Mouse (Mus musculus) lung, embryonic 15.5 days (tissue): ENCODE results near the gene Ccpg1. TPM values are rescaled to one million over a fixed set of nuclear protein-coding genes. Genes with fewer than 3 reads are reported as not detected.
A peak's percentile ranks its signal among the peaks of the same experiment; 100 is the strongest.

Source experiments
- ATAC-seq: fragments of 200-750 bp; cut with Nextera tagmentation; 2 replicates; pipeline ENCODE4 v1.8.0; 2017; ENCODE audit warnings: moderate number of reproducible peaks, borderline replicate concordance; ENCODE audit not compliant: low FRiP score, low TSS enrichment; ENCODE audit errors: extremely low read depth
- H3K27ac ChIP-seq: fragments of 300-500 bp; sonication (generic); 2 replicates; pipeline ENCODE4 v1.5.1; 2015; ENCODE audit warnings: moderate library complexity, mild to moderate bottlenecking, inconsistent platforms
- H3K27me3 ChIP-seq: fragments of 300-500 bp; sonication (generic); 2 replicates; pipeline ENCODE4 v1.6.1; 2015; ENCODE audit warnings: inconsistent platforms
- H3K36me3 ChIP-seq: fragments of 300-500 bp; sonication (generic); 2 replicates; pipeline ENCODE4 v1.6.1; 2015; ENCODE audit warnings: inconsistent platforms
- H3K4me1 ChIP-seq: fragments of 300-500 bp; sonication (generic); 2 replicates; pipeline ENCODE4 v1.6.1; 2015; ENCODE audit warnings: inconsistent platforms
- H3K4me2 ChIP-seq: fragments of 300-500 bp; sonication (generic); 2 replicates; pipeline ENCODE4 v1.6.1; 2015; ENCODE audit warnings: inconsistent platforms, mild to moderate bottlenecking, moderate library complexity
- H3K4me3 ChIP-seq: fragments of 300-500 bp; sonication (generic); 2 replicates; pipeline ENCODE4 v1.5.1; 2015; ENCODE audit warnings: mild to moderate bottlenecking, inconsistent platforms
- H3K9ac ChIP-seq: fragments of 300-500 bp; sonication (generic); 2 replicates; pipeline ENCODE4 v1.6.1; 2015; ENCODE audit warnings: inconsistent platforms
- H3K9me3 ChIP-seq: fragments of 300-500 bp; sonication (generic); 2 replicates; pipeline ENCODE4 v1.6.1; 2016; ENCODE audit warnings: inconsistent platforms
- WGBS: fragments of 180-500 bp; shearing (Covaris S2); methylation state at CpG from one replicate; pipeline ENCODE4 v1.1.7; 2015; 5-methylcytosine and 5-hydroxymethylcytosine counted together
- microRNA-seq: library from miRNA; unstranded; fragments of <30 nt; microRNA quantifications from one replicate; pipeline ENCODE4, GENCODE M21; 2016
- polyA plus RNA-seq: library from polyadenylated mRNA; unstranded; fragments of >200 nt; fragmentation: Nextera tagmentation; extraction: Ambion mirVana; gene quantifications from 2 replicates; pipeline ENCODE4 v1.2.1, GENCODE M21; 2015

The Ccpg1 gene
- polyA plus RNA-seq, 1 experiment from 2014 or later = 31.3 TPM

DNA sequence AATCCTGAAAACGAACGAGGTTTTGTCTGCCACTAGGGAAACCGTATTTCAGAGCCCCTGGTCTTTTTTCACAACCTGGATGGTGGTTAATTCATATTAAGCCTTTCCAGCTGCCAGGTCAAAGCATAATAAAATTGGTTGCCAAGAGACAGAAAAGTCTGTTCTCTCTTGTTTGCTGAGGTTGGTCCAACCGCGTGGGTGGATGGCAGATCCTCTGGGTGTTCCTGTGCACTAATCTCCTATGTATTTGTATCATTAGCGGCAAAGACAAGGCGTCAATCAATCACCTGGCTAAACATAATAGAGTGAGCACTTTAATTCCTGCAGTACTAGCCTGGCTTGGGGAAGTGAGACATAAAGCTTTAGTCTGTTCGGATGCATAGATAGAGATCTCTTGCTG lies 65.4 kb downstream of the Ccpg1 start:
- 53% methylated on average over 8 of the region's 8 CpGs for WGBS
- H3K36me3 ChIP-seq = no peaks in the 10 kb centered on the region
- H3K4me1 ChIP-seq = peaks cover 12% of the 10 kb centered on the region
- no peak overlapping the region for H3K9ac ChIP-seq
- no peak for ATAC-seq
- H3K9me3 ChIP-seq = no peaks in the 10 kb centered on the region
- no peaks in the 10 kb centered on the region for H3K27me3 ChIP-seq
- H3K4me2 ChIP-seq = no peak overlapping the region
- no peak overlapping the region for H3K4me3 ChIP-seq
- no peak overlapping the region for H3K27ac ChIP-seq

DNA sequence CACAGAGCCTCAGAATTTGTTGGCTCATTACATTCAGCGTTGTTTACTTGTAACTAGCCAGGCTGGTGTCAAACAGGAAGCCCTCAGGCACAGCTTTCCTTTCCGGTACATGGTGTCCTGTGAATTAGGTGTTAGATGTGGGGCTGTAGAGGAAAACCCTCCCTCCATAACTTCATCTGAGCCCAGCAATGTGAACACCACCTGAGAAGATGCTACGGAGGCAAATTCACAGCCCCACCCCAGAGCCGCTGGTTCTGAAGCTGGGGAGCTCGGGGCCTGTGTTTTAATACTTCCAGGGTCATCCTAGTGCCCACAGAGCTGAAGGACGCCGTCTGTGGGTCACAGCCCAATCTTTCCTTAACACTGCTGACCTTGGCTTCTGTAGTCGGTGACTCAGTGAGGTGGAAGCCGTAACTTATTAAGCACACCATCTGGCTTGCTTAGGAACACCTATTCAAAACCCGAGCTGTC lies 70.2 kb downstream of the Ccpg1 start:
- ATAC-seq = no peak
- H3K27ac ChIP-seq = no peak overlapping the region
- H3K4me1 ChIP-seq = peaks cover 6% of the 10 kb centered on the region; the same call in 1 of the 2 replicates
- no peaks in the 10 kb centered on the region for H3K27me3 ChIP-seq
- 44% methylated on average over 10 of the region's 10 CpGs for WGBS
- H3K9me3 ChIP-seq = no peaks in the 10 kb centered on the region
- no peak overlapping the region for H3K9ac ChIP-seq
- H3K4me3 ChIP-seq = no peak overlapping the region
- no peak overlapping the region for H3K4me2 ChIP-seq
- H3K36me3 ChIP-seq = no peaks in the 10 kb centered on the region

DNA sequence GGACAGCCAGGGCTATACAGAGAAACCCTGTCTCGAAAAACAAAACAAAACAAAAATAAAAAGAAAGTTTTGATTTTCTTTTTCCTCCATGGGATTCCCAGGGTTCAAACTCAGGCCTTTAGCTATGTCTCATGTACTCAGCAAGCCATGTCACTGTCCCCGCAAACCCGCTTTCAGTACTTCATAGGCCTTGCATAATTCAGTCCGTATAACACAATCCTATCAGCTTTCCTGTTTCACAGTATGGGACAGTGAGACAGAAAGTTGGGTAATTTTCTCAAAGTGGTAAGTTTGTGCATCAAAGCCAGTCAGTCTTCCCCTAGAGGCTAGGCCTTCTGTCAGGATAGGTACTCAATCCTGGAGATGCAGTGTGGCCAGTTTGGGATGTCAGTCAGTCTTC lies 74.0 kb downstream of the Ccpg1 start:
- no peak overlapping the region for H3K4me2 ChIP-seq
- H3K27ac ChIP-seq = no peak overlapping the region
- no peaks in the 10 kb centered on the region for H3K27me3 ChIP-seq
- no peaks in the 10 kb centered on the region for H3K9me3 ChIP-seq
- WGBS = 84% methylated on average over 4 of the region's 4 CpGs
- H3K9ac ChIP-seq = no peak overlapping the region
- no peaks in the 10 kb centered on the region for H3K36me3 ChIP-seq
- no peak for ATAC-seq
- no peak overlapping the region for H3K4me3 ChIP-seq
- H3K4me1 ChIP-seq = peaks cover 5% of the 10 kb centered on the region; the same call in 1 of the 2 replicates

DNA sequence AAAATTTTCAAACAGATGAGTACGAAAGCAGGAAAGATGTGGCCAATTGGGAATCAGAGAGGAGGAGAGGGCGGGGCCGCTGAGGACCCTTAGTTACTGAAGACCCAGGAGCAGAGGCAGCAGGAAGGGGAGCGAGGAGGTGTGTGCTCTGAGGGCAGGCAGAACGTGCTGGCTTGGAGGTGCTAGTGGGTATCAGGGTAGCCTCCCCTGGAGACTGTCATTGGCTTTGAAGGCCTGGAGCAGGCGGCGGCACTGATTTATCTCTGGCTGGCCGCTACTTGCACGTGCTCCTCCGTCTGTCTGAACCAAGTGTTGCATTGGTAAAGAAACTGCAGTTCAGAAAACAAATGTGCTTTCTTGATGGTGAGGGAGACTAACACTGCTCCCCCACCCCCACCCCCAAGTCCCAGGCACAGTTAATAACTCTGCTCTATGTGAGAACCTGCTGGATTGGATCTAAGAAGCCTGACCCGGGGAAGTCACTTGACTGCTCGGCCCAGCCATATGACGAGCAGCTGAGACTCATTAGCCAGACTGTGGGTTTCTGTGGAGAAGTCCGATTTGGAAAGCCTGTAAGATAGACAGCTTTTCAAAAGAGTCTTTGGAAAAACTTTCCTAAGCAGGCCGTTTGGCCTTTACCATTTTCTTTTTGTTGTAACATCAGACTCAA lies 78.5 kb downstream of the Ccpg1 start:
- H3K27ac ChIP-seq = no peak overlapping the region
- H3K4me1 ChIP-seq = peaks cover 15% of the 10 kb centered on the region
- H3K9me3 ChIP-seq = no peaks in the 10 kb centered on the region
- H3K4me2 ChIP-seq = peak overlapping the region; percentile 31; the same call in 1 of the 2 replicates
- no peaks in the 10 kb centered on the region for H3K27me3 ChIP-seq
- H3K4me3 ChIP-seq = no peak overlapping the region
- 22% methylated on average over 15 of the region's 15 CpGs for WGBS
- no peak for ATAC-seq
- H3K36me3 ChIP-seq = no peaks in the 10 kb centered on the region
- no peak overlapping the region for H3K9ac ChIP-seq

Small RNA genes lying within 50 kb of the gene (microRNA-seq; reads per million reads assigned to microRNA genes)
- not detected for gene Gm27353

Other genes starting within 250 kb of the Ccpg1 start
- 0.50 and 0.58 TPM in 2 replicates for gene Prtg, start 178.6 kb upstream of the Ccpg1 start, polyA plus RNA-seq
- gene Pygo1, start 59.8 kb upstream of the Ccpg1 start, polyA plus RNA-seq = 3.6 and 4.1 TPM in 2 replicates
- gene Dyx1c1, start 26.6 kb upstream of the Ccpg1 start, polyA plus RNA-seq = 1.2 and 1.6 TPM in 2 replicates
- gene Gm44503, start 26.6 kb upstream of the Ccpg1 start, polyA plus RNA-seq = not detected in 2 replicates
- 19.7 and 20.6 TPM in 2 replicates for gene Ccpg1os, start within 50 bp of the Ccpg1 start, polyA plus RNA-seq
- gene Pigb, start 54.9 kb downstream of the Ccpg1 start, polyA plus RNA-seq = 9.5 and 12.7 TPM in 2 replicates
- 8.8 and 10.1 TPM in 2 replicates for gene Rab27a, start 59.4 kb downstream of the Ccpg1 start, polyA plus RNA-seq
- gene Khdc3, start 116.4 kb downstream of the Ccpg1 start, polyA plus RNA-seq = 0.09 TPM in 1 of 2 replicates, not detected in the other
- not detected in 2 replicates for gene Gm20509, start 117.0 kb downstream of the Ccpg1 start, polyA plus RNA-seq
- 98.4 and 108 TPM in 2 replicates for gene Rsl24d1, start 128.0 kb downstream of the Ccpg1 start, polyA plus RNA-seq